Mouse (Mus musculus) embryonic facial prominence, embryonic 15.5 days (tissue): ENCODE data around the gene Jchain. TPM values are rescaled to one million over a fixed set of nuclear protein-coding genes. Genes with fewer than 3 reads are reported as not detected.

ENCODE experiments used
- ATAC-seq: fragments of 200-750 bp; cut with Nextera tagmentation; 2 replicates; pipeline ENCODE4 v1.8.0; 2017; ENCODE audit warnings: low read depth, moderate TSS enrichment; ENCODE audit not compliant: insufficient number of reproducible peaks, low FRiP score, low TSS enrichment
- H3K27ac ChIP-seq: fragments of 300-500 bp; sonication (generic); replicated peaks from 2 replicates; pipeline ENCODE4 v1.5.1; 2015; ENCODE audit warnings: mild to moderate bottlenecking, inconsistent platforms
- H3K27me3 ChIP-seq: fragments of 300-500 bp; sonication (generic); 2 replicates; pipeline ENCODE4 v1.6.1; 2015; ENCODE audit warnings: inconsistent platforms
- H3K36me3 ChIP-seq: fragments of 300-500 bp; sonication (generic); 2 replicates; pipeline ENCODE4 v1.6.1; 2015; ENCODE audit warnings: mild to moderate bottlenecking, inconsistent platforms
- H3K4me1 ChIP-seq: fragments of 300-500 bp; sonication (generic); 2 replicates; pipeline ENCODE4 v1.6.1; 2015; ENCODE audit warnings: inconsistent platforms
- H3K4me2 ChIP-seq: fragments of 300-500 bp; sonication (generic); replicated peaks from 2 replicates; pipeline ENCODE4 v1.6.1; 2015; ENCODE audit warnings: mild to moderate bottlenecking, inconsistent platforms
- H3K4me3 ChIP-seq: fragments of 300-500 bp; sonication (generic); replicated peaks from 2 replicates; pipeline ENCODE4 v1.5.1; 2015; ENCODE audit warnings: mild to moderate bottlenecking, inconsistent platforms
- H3K9ac ChIP-seq: fragments of 300-500 bp; sonication (generic); 2 replicates; pipeline ENCODE4 v1.6.1; 2015; ENCODE audit warnings: inconsistent platforms
- H3K9me3 ChIP-seq: fragments of 300-500 bp; sonication (generic); replicated peaks from 2 replicates; pipeline ENCODE4 v1.6.1; 2016; ENCODE audit warnings: inconsistent platforms
- WGBS: fragments of 180-500 bp; shearing (Covaris S2); methylation state at CpG from one replicate; pipeline ENCODE4 v1.1.7; 2015; 5-methylcytosine and 5-hydroxymethylcytosine counted together
- polyA plus RNA-seq: library from polyadenylated mRNA; unstranded; fragments of >200 nt; fragmentation: Nextera tagmentation; extraction: Ambion mirVana; gene quantifications from 2 replicates; pipeline ENCODE4 v1.2.1, GENCODE M21; 2015

Jchain gene
- 0.15 and 0.20 TPM in 2 replicates for polyA plus RNA-seq

- no peaks in the 10 kb centered on the region for H3K9me3 ChIP-seq
- WGBS = 87% methylated on average over 3 of the region's 3 CpGs
- H3K4me2 ChIP-seq = no peak within 1 kb of the TSS
- H3K36me3 ChIP-seq = no peaks in the 10 kb centered on the region
- no peak within 1 kb of the TSS for H3K4me3 ChIP-seq
- ATAC-seq = no peak
- H3K9ac ChIP-seq = no peak within 1 kb of the TSS
- no peak within 1 kb of the TSS for H3K27ac ChIP-seq
- no peaks in the 10 kb centered on the region for H3K4me1 ChIP-seq
- H3K27me3 ChIP-seq = no peaks in the 10 kb centered on the region
Observed at GRCm38 (mm10) chr5:88527657-88528056, at the start of gene Jchain. Gene Jchain, minus strand, starts transcription at chr5:88527891.

GRCm38 (mm10) chr5:88575506-88576338, 48.0 kb upstream of the Jchain start:
- peak; percentile 65 for ATAC-seq
- Histone ChIP-seq H3K9me3 (no peaks in the 10 kb centered on the region), H3K9ac (no peak overlapping the region), H3K27ac (peak overlapping the region; percentile 60), H3K4me2 (no peak overlapping the region), H3K27me3 (no peaks in the 10 kb centered on the region), H3K4me1 (peaks cover 15% of the 10 kb centered on the region; the same call in 1 of the 2 replicates), H3K4me3 (no peak overlapping the region), H3K36me3 (0 out of 2 replicates have a peak, but pooled peaks cover 1% of the 10 kb centered on the region)
- 38% methylated on average over 3 of the region's 3 CpGs for WGBS

GRCm38 (mm10) chr5:88574829-88575228, 47.1 kb upstream of the Jchain start:
- Histone ChIP-seq H3K4me1 (peaks cover 15% of the 10 kb centered on the region; the same call in 1 of the 2 replicates), H3K27ac (no peak overlapping the region), H3K4me3 (no peak overlapping the region), H3K9me3 (no peaks in the 10 kb centered on the region), H3K36me3 (0 out of 2 replicates have a peak, but pooled peaks cover 9% of the 10 kb centered on the region), H3K27me3 (no peaks in the 10 kb centered on the region), H3K4me2 (no peak overlapping the region), H3K9ac (no peak overlapping the region)
- WGBS = 71% methylated on average over 3 of the region's 3 CpGs
- ATAC-seq = no peak

GRCm38 (mm10) chr5:88569541-88569940, 41.9 kb upstream of the Jchain start:
- Histone ChIP-seq H3K4me3 (no peak overlapping the region), H3K4me1 (peaks cover 10% of the 10 kb centered on the region), H3K36me3 (0 out of 2 replicates have a peak, but pooled peaks cover 9% of the 10 kb centered on the region), H3K27ac (no peak overlapping the region), H3K27me3 (no peaks in the 10 kb centered on the region), H3K9ac (no peak overlapping the region), H3K4me2 (no peak overlapping the region), H3K9me3 (no peaks in the 10 kb centered on the region)
- ATAC-seq = no peak
- WGBS = 62% methylated on average over 3 of the region's 3 CpGs

GRCm38 (mm10) chr5:88566034-88566841, 38.5 kb upstream of the Jchain start:
- H3K4me2 ChIP-seq = peak overlapping the region; percentile 66
- 4% methylated on average over 14 of the region's 14 CpGs for WGBS
- no peak for ATAC-seq

GRCm38 (mm10) chr5:88565148-88566033, 37.7 kb upstream of the Jchain start:
- H3K4me1 ChIP-seq = peaks cover 13% of the 10 kb centered on the region
- no peaks in the 10 kb centered on the region for H3K27me3 ChIP-seq
- peak overlapping the region; percentile 87 for H3K4me3 ChIP-seq
- peak overlapping the region; percentile 66 for H3K4me2 ChIP-seq
- peak overlapping the region; percentile 90 for H3K27ac ChIP-seq
- WGBS = 3% methylated on average over 61 of the region's 119 CpGs
- no peaks in the 10 kb centered on the region for H3K9me3 ChIP-seq
- peak overlapping the region; percentile 70 for H3K9ac ChIP-seq
- H3K36me3 ChIP-seq = 0 out of 2 replicates have a peak, but pooled peaks cover 5% of the 10 kb centered on the region
- ATAC-seq = peak; percentile 71

More at GRCm38 (mm10) chr5:88566034-88566841, 38.5 kb upstream of the Jchain start:
- H3K4me3 ChIP-seq = peak overlapping the region; percentile 87
- H3K9me3 ChIP-seq = no peaks in the 10 kb centered on the region
- peak overlapping the region; percentile 70 for H3K9ac ChIP-seq
- peaks cover 13% of the 10 kb centered on the region for H3K4me1 ChIP-seq
- no peaks in the 10 kb centered on the region for H3K27me3 ChIP-seq
- peak overlapping the region; percentile 90 for H3K27ac ChIP-seq
- 0 out of 2 replicates have a peak, but pooled peaks cover 9% of the 10 kb centered on the region for H3K36me3 ChIP-seq

- Histone ChIP-seq H3K4me1 (peaks cover 13% of the 10 kb centered on the region), H3K4me3 (peak within 1 kb of the TSS; percentile 87), H3K36me3 (no peaks in the 10 kb centered on the region), H3K4me2 (peak within 1 kb of the TSS; percentile 66), H3K9ac (peak within 1 kb of the TSS; percentile 70), H3K27me3 (no peaks in the 10 kb centered on the region), H3K9me3 (no peaks in the 10 kb centered on the region), H3K27ac (peak within 1 kb of the TSS; percentile 90)
- ATAC-seq = peak; percentile 90
- under 1% methylated on average over 71 of the region's 71 CpGs for WGBS
Observed at GRCm38 (mm10) chr5:88564501-88565147, 36.9 kb upstream of the Jchain start, which contains the start of gene Rufy3. Gene Rufy3, plus strand, starts transcription at chr5:88565040.

- WGBS = 56% methylated on average over 8 of the region's 8 CpGs
- peaks cover 13% of the 10 kb centered on the region for H3K4me1 ChIP-seq
- no peak for ATAC-seq
- H3K4me3 ChIP-seq = no peak overlapping the region
- H3K4me2 ChIP-seq = no peak overlapping the region
- H3K36me3 ChIP-seq = no peaks in the 10 kb centered on the region
- no peaks in the 10 kb centered on the region for H3K9me3 ChIP-seq
- H3K9ac ChIP-seq = no peak overlapping the region
- no peaks in the 10 kb centered on the region for H3K27me3 ChIP-seq
- no peak overlapping the region for H3K27ac ChIP-seq
Observed at GRCm38 (mm10) chr5:88562863-88563780, 35.4 kb upstream of the Jchain start.

GRCm38 (mm10) chr5:88561080-88561814, 33.6 kb upstream of the Jchain start:
- Histone ChIP-seq H3K9me3 (no peaks in the 10 kb centered on the region), H3K9ac (no peak overlapping the region), H3K27ac (no peak overlapping the region), H3K4me2 (no peak overlapping the region), H3K27me3 (no peaks in the 10 kb centered on the region), H3K36me3 (peaks cover 3% of the 10 kb centered on the region; the same call in 1 of the 2 replicates), H3K4me1 (peaks cover 8% of the 10 kb centered on the region), H3K4me3 (no peak overlapping the region)
- ATAC-seq = no peak
- WGBS = 73% methylated on average over 9 of the region's 9 CpGs
